Mouse (Mus musculus): ENCODE data around the gene Tmem252.
"Not testable (repeated sequence)": the region's sequence is repeated elsewhere in the genome, so short reads cannot be mapped to it uniquely, and the experiment has no call there.

Tmem252 gene

DNA sequence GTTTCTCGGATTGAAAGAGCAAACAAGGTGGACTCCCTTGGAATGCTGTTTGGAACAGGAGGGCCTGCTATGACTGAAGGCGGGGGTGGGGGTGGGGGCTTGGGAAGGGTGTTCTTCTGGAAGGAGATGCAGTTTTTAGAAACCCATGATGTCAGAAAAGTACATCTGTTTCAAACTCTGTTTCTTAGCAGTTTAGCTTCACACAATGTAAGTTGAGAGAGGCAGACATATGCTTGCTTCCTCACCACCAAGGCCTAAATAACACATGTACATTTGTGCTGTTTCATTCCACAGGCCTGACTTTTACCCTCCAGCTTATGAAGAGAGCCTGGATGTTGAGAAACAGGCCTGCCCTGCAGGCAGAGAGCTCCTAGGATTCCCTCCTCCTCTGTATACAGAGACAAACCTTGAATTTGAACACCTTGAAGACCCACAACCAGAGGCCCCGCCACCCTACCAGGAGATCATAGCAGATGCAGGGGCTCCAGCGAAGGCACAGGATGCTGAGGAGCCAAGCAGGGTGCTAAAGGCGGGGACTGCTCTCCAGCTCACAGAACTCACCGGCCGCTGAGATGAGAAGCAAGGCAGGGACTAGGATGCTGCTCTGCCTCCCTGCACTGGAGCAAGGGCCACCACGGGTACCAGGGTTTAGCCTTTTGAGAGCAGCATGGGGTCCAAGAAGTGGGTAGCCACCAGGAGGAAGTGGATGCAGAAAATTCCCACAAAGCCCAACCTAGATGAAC lies 3.6 kb downstream of the Tmem252 start:
- DNase-seq (ENCODE audit: low read depth, low spot score), result no peak

DNA sequence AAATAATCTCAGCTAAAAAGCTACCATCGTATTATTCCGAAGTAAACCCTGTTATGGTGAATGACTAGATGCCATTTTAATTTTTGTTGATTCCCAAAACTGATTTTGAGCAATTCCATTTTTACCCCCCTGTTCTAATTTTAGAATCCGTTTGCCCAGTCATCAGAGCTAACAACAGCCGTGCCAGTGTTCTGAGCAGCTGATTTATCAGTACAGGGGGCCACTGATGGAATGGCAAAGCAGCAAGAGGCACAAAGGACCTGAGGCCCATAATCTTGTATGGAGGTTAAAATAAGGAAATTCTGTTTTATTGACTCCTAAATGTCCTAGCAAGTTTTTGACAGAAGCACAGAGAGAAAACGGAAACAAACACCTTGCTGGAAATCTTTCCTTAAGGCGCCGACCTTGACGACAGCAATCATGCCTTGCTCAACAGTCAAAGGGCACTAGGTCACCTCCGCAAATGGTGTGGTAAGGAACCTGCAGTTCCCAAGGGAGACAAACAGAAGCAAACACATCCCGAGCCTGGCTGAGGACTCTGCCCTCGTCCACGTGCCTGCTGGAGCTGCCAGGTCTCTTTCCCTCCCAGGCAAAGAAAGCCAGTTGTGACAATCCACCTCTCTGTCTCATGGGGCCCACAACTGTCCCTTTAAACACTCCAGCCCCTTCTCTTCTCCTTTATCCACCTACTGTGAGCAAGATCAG lies 9.4 kb downstream of the Tmem252 start:
- DNase-seq (ENCODE audit: low read depth, low spot score), result no peak

DNA sequence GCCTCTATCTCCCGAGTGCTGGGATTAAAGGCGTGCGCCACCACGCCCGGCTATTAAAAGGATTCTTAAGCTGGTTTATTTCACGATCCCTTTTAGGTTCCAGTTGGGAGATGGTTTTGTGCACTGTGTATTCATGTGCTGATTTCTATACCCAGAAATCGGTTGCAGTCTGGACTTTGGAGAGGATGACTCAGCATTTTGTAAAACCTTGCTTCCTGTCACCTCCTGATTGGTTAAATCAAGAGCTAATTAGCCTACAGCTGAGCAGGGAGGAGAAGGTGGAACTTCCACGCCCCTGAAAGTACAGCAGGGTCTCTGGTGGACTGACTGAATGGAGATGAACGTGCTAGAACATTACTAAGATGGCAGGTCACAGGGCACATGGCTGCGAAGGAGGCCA lies 12.6 kb downstream of the Tmem252 start:
- no peak for DNase-seq (ENCODE audit: low read depth, low spot score)

DNA sequence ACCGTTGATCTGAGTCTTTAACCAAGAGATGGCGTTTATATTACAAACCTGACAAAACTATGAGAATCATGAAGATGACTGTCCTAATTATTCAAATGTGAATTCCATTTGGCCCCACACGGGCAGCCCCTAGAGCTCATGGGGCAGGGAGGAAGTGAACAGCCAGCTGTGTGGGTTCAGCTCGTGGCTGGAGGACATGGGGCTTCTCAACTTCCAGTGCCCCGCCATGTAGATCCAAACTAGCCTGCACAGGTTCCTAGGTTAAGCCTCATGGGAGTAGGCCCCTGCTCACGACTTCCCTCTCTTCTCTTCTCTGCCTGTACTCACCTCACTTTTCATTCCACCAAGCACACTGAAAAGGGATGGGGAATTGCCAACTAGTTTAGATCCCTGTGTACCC lies 14.5 kb downstream of the Tmem252 start:
- DNase-seq (ENCODE audit: low read depth, low spot score), result no peak

DNA sequence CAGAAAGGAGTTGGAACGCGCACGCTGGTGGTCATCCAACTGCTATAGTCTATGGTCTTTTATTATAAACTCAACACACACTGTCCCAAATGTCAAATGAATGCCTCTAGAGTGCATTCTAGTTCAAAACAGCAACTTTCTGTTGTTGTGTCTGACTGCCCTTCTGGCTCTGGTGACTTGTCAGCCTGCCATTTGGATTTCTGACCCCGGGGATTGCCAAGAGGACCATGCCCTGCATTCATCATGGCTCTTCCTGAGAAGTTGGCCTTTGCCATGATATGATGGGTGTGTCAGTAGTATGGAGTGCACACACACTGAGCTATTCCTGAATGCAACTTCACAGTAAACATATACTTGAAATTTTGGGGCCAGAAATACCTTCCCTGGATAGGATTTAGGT lies 15.7 kb downstream of the Tmem252 start:
- no peak for DNase-seq (ENCODE audit: low read depth, low spot score)

DNA sequence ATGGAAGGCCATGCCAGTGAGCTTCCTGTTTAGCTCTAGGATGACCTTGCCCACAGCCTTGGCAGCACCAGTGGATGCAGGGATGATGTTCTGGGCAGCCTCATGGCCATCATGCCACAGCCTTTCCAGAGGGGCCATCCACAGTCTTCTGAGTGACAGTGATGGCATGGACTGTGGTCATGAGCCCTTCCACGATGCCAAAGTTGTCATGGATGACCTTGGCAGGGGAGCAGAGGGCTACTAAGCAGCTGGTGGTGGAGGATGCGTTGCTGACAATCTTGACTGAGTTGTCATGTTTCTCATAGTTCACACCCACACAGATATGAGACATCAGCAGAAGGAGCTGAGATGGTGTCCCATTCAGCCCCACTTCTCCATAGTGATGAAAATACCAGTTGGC lies 18.9 kb downstream of the Tmem252 start:
- DNase-seq (ENCODE audit: low read depth, low spot score), result no peak

DNA sequence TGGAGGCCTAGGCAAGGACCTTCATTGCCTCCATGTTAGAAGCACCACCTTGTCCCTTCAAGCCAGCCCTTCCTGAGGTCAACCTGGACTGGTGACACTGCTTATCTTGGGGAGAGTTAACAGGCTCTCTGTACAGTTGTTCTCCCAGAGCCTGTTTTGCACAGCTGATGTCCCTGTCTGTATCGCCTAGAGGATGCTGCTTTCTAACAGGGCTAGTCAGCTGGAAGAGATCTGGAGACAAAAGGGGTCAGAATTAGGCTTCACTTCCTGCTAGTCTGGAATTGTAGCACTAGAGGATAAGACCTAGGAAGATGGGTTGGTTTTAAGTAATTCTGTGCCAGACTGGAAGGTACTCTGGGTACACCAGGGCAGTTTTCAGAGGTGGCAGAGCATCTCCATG lies 24.1 kb downstream of the Tmem252 start:
- DNase-seq (ENCODE audit: low read depth, low spot score), result no peak

DNA sequence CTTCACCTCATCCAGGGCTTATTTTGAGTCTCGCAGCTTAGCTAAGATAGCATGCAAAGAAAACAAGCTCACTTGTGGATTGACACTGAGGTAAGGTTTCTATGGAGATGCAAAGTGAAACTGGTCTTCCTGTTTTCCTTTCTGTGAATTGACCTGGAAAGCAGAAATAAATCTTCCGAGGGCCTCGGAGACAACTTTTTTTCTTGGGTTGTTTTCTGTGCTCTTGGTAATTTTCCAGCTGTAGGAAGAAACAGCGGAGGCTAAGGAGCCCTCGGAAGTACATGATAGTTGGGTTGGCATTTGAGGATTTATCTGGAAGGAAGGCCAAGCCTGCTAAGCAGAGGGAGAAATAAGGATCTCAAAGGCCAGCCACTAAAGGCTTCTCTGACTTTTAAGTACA lies 24.8 kb downstream of the Tmem252 start:
- DNase-seq (ENCODE audit: low read depth, low spot score), result no peak

DNA sequence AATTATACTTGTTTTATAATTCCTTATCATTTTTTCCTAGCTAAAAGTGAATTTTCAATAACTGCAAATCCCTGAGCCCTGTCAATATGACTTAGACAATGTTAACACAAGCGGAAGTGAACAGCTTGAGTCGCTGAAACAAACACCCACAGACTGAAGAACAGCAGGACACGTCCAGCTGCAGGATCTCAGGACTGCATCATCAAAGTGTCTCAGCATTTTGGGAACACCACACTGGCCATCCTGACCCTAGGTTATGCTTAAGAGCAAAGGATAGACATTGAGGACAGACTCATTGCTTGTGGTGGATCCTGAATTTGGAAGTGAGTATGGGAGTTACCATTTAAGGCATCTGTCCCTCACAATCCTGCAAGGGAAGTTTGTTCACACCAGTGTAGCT lies 25.4 kb downstream of the Tmem252 start:
- no peak for DNase-seq (ENCODE audit: low read depth, low spot score)

DNA sequence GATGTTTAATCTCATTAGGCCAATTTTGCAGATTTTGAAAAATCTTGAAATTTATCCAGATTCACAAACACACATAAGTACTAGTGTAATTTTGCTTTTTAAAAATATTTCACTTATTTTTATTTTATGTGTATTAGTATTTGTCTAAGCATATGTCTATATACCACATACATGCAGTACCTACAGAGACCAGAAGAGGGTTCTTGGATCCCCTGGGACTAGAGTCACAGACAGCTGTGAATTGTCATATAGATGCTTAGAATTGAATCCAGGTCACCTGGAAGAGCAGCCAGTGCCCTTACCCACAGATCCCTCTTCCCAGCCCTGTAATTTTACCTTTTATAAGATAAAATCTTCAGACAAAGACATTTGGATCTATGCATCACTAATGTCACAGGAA lies 26.1 kb downstream of the Tmem252 start:
- no peak for DNase-seq (ENCODE audit: low read depth, low spot score)

DNA sequence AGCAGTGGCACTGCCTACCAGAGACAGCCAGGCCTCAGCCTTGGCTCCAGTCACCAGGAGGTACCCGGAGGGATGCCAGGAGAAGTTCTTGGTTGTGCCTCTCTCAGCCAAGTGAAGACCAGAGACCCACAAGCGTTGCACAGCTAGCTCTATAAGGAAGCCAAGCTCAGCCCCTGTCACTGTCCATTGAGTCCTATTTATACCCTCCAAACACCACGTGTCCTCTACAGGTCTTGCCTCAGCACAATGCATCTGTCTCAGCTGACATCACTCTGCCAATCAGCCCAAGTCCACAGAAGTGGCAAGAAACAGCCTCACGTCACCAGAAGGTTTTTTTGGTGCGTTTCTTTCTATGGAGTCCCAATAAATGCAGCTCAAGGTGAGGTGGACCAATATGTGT lies 26.9 kb downstream of the Tmem252 start:
- no peak for DNase-seq (ENCODE audit: low read depth, low spot score)

DNA sequence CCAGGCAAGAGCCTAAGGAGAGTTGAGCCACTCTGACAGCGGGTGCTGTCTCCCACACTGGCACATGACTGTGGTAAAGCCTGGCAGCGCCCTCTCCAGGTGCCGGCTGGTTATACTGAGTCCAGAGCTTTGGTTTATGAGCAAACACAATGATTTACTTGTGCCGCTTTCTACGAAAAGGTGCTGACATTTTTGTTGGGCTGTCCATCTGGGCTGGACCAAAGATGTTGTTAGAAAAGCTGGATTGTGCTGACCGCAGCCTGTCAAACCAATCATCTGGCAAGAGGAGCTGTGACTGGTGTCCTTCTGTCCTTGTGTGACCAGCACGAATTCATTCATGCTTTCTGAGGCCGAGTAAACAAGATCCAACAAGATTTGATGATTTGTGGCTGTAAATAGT lies 27.9 kb downstream of the Tmem252 start:
- DNase-seq (ENCODE audit: low read depth, low spot score), result no peak

DNA sequence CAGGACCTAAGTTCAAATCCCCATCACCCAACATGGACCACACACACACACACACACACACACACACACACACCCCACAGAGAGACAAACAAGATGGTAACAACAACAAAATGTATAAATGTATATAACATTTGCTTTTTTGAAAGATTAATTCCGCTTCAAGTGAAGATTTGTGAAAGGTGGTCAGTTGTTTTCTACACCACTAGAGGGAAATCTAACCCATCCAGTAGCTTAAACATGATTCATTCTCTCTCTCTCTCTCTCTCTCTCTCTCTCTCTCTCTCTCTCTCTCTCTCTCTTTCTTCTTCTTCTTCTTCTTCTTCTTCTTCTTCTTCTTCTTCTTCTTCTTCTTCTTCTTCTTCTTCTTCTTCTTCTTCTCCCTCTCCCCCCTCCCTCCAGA lies 29.4 kb downstream of the Tmem252 start:
- DNase-seq (ENCODE audit: low read depth, low spot score), result not testable (repeated sequence)

DNA sequence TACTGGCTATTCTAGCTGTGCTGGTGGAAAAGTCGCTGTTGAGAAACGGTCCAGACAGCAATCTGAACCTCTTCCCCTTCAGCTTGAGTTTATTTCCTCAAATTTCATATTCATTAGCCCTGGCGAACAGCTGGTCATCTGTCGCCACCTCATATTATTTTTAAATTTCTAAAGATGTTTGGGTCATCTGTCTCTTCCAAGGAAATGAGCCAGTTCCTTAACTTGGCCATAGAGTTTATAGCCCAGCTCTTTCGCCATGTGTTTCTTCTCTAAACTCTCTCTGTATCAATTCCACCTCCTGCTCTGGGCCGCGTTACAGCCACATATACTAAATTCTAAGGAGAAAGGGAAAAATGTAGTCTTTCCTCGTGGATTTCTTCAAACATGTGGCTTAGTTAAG lies 29.9 kb downstream of the Tmem252 start:
- DNase-seq (ENCODE audit: low read depth, low spot score), result no peak

DNA sequence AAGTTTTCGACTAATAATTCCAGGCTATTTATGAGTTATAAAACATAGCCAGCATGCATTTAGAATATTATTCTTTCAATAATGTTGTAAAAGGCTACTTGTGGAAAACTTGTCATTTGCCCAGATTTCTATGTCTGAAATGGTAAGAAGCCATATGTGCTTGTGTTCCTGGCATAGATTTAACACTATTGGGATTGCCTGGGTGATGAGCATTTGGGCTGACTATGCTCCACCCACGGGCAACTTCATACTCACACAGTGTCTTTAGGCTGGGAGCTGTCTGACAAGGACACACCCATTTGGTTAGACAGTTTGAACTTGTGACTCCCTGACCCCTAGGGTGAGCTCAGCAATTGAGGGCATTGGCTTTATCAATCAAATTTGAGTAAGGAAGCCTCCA lies 30.5 kb downstream of the Tmem252 start:
- DNase-seq (ENCODE audit: low read depth, low spot score), result no peak

DNA sequence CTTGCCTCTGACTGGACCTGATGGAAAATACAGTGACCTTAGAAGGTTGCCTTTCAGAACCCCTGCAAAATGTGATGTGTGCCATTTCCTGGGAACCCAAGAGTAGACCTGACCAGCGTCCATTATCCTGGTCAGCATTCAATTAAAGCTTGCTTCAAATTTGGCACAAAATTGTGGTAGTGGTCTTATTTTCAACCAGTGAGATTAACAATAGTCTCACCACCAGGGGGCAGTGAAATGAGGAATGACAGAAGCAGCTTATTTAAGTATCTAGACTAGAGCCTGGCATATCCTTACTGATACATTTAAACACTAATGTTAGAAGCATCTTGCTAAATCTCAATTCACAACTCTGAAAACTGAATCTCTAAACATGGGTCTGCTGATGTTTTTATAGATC lies 31.6 kb downstream of the Tmem252 start:
- DNase-seq (ENCODE audit: low read depth, low spot score), result no peak

DNA sequence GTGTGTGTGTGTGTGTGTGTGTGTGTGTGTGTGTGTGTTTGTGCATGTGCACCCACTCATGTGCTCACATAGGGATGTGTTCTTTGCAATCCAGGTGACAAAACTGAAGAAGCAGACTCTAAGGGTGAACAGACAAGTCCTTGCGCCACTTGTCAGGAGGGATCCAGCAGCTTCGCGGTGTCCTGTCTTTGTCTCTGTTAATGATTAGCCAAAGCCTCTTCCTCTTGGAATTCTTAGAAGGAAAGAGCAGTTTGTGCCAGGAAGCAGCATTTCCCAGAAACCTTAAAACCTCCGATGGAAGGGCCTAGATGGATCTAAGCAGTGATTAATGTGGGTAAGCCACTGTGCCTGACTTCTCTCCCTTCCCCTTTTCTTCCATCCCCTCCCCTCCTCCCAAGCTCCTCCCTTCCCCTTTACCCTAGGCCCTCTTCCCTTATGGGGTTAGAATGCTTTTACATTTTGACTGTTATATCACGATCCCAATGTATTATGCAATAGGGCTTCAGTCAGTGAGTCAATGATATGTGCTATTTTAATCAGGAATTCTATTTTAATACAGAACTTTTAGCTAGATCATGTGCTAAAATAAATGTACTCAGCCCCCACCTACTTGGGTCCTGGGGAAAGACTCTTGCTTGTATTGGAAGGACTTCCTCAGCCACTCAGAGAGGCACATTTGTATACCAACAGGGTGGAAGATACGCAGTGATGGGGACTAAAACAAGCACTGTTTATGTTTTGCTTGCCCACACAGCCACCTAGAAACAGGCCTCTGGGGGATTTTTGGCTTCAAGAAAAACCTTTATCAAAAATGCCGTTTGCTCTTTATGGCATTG lies 33.5 kb downstream of the Tmem252 start:
- DNase-seq (ENCODE audit: low read depth, low spot score), result no peak

DNA sequence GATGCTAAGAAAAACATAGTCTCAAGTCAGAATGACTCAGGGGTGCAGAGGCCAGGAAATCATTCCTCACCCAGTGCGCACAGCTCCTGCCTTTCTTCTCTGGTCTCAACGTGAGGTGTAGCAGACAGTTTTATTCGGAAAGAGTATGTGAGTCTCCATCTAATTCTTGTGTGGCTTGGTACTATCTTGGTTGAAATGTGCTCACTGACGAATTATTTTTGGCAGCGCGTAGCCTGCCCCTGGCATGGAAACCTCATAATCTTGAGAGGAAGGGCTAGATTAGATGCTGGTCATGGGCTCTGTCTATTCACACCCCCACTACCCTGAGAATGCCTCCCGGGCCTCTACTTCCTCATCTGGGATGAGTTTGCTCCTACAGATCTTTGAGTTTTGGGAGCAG lies 34.2 kb downstream of the Tmem252 start:
- DNase-seq (ENCODE audit: low read depth, low spot score), result no peak

DNA sequence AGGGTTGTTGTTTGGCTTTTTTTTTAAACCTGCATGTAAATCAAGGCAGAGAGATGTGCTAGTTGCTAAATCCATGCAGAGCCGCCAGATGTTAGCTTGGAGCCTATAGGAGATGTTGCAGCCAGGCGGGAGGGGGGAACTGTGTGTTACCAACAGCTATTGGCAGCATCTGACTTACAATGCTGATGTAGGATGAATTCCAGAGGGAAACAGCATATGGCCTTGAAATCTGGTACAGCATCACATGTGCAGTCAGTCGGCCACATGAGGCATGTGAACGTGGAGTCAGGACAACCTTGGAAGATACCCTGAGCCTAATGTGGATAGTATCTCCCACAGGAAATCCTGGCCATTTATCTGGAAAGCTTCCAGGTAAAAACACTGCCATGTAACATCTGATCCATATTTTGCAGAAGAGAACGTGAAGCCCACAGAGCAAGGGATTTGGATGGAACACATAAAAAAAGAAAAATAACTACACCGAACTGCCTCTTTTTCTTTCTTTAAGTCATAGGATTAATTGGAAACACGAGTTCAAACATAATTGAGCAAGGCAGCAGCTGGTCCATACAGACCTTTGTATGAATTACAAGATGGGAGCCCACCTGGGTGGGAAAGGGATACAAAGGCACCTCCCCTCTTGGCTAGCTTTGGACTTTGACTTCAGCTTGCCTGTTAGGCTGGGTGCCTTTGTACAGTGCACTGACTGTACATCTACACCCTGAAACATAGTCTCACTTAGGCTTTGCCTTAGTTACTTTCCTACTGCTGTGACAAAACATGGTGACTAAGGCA lies 42.7 kb downstream of the Tmem252 start:
- no peak for DNase-seq (ENCODE audit: low read depth, low spot score)

DNA sequence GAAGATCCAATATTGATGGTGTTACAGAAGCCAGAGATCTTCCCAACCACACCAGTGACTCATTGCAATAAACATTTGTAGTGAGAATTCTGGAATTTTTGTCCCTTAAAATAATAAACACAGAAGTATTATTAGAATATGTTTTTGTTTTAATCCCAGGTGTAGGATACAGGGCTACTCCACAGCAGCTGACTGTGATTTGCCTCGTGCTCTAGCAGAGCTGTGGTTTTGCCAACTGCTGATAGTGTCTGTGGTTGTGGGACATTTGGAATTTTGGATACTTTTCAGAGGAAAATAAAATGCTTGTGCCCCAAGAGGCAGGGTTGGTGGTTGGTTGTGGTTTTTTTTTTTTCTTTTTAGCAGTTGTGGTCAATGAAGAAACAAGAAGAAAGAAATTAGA lies 44.2 kb downstream of the Tmem252 start:
- no peak for DNase-seq (ENCODE audit: low read depth, low spot score)

DNA sequence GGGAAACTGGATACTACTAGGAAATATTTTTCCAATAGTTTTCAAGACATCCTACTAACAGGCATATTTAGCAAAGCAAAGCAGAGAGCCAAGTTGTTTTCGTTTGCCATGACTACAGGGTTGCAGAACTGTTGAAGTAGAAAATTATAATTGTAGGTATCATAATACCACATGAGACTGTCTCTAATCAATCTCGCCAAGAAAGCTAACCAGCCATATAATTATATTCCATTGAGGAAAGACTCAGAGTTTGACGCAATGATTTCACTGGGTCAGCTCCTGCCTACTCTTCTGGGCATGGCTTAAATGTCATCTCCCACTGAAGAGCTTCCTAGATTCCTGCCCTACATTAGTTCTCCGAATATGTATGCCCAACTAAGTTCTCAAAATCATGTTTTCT lies 45.7 kb downstream of the Tmem252 start:
- no peak for DNase-seq (ENCODE audit: low read depth, low spot score)

DNA sequence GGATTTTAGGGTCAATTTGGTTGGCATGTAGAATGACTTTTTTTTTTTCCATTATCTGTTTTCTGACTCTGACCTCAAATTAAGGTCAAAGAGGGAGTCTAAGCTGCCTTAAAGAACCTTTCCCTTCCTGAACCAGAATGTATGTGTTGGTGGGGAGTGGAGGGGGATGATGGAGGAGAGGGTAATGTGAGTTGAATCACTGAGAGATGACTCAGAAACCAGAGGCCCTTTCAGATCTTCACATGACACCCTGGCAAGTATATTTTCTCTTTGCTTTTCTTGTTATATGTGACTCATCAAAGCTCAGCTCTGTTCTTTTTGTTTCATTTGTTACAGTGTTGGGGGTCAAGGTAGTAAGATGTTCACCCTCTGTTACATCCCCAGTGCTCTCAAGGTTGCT lies 46.6 kb downstream of the Tmem252 start:
- no peak for DNase-seq (ENCODE audit: low read depth, low spot score)

Data from c-Kit-negative CD71-positive TER-119-positive erythroid progenitor cells, embryonic 14.5 days (primary cell).